Comparison of ENCODE assay signal across 7 mouse cellular contexts in genomic region chr5:114594741-114595241, GRCm38 (mm10). TPM values are rescaled to one million over a fixed set of nuclear protein-coding genes. Genes with fewer than 3 reads are reported as not detected.
DNase-seq lines count a peak whose midpoint lies in the region; ATAC-seq and TF ChIP-seq lines count a peak whose summit lies in the region.

No protein-coding gene starts in this region.

- H3K9ac ChIP-seq in lung, postnatal 0 days (replicated peaks; ENCODE audit: low read depth) = no peak overlapping the region

- peak overlapping the region; percentile 38 for H3K4me3 ChIP-seq in bone marrow macrophage, adult 2 months (ENCODE audit: insufficient read depth, low read length)
- H3K4me3 ChIP-seq in lung, postnatal 0 days (ENCODE audit: low read depth, low read length) = no peak overlapping the region

- TF ChIP-seq CTCF in bone marrow macrophage, adult 2 months (IDR thresholded peaks at IDR 0.05; ENCODE audit: low read depth, low read length) = no peak
- no peak for TF ChIP-seq CTCF in lung, postnatal 0 days (IDR thresholded peaks at IDR 0.05)

- peak overlapping the region; percentile 32 for H3K4me2 ChIP-seq in lung, postnatal 0 days (replicated peaks; ENCODE audit: low read depth, low read length)

- peak overlapping the region; percentile 97 for H3K27ac ChIP-seq in bone marrow macrophage, adult 2 months (ENCODE audit: insufficient read depth, low read depth, low read length)
- peak overlapping the region; percentile 88 for H3K27ac ChIP-seq in lung, postnatal 0 days (ENCODE audit: low read length)

- DNase-seq in heart, adult 11 months = peak; percentile 98
- DNase-seq in kidney, adult 9 months = peak; percentile 64
- peak; percentile 93 for DNase-seq in lung, postnatal 0 days (ENCODE audit: low spot score)
- DNase-seq in thymus, postnatal 10 days (ENCODE audit: low spot score in 2 of 2) = peak; percentile 45 to 51
- no peak for DNase-seq in layer of hippocampus, postnatal 10 days (ENCODE audit: low spot score in 2 of 2)
- no peak for DNase-seq in urinary bladder, postnatal 14 days (ENCODE audit: low spot score)

- no peaks in the 10 kb centered on the region for H3K27me3 ChIP-seq in lung, postnatal 0 days (replicated peaks; ENCODE audit: insufficient read depth, low read length)

- no peaks in the 10 kb centered on the region for H3K36me3 ChIP-seq in lung, postnatal 0 days (ENCODE audit: insufficient read depth, low read length)

- TF ChIP-seq POLR2A in bone marrow macrophage, adult 2 months (IDR thresholded peaks at IDR 0.05; ENCODE audit: borderline replicate concordance, low read depth, low read length) = no peak

- peaks cover 61% of the 10 kb centered on the region for H3K4me1 ChIP-seq in bone marrow macrophage, adult 2 months (ENCODE audit: control insufficient read depth, insufficient read depth, low read length)
- H3K4me1 ChIP-seq in lung, postnatal 0 days (ENCODE audit: insufficient read depth, low read depth, low read length) = peaks cover 43% of the 10 kb centered on the region

- peak; percentile 78 for ATAC-seq in lung, postnatal 0 days

- TF ChIP-seq EP300 in lung, postnatal 0 days (IDR thresholded peaks at IDR 0.05) = peak; percentile 84

- no peaks in the 10 kb centered on the region for H3K9me3 ChIP-seq in lung, postnatal 0 days (ENCODE audit: low read length)

- 13% methylated on average over 15 of the region's 15 CpGs for WGBS in lung, postnatal 0 days

RNA-seq across cellular contexts. Expression of gene Fam222a, which starts 27.0 kb away (rescaled TPM):
- polyA plus RNA-seq in bone marrow macrophage, adult 2 months (2012; ENCODE audit: insufficient read depth, insufficient read length, missing spikeins) = 1.5 and 1.9 TPM in 2 replicates
- polyA plus RNA-seq in lung, postnatal 0 days (2015; fragmentation: Nextera tagmentation; extraction: Ambion mirVana) = 1.9 and 2.3 TPM in 2 replicates
- total RNA-seq in layer of hippocampus, postnatal 10 days (2021) = 1 to 10 TPM; 5.0 to 5.7 TPM

Comparison
In these comparisons a context has a peak if more than half of its experiments do, and no peak if none do; other contexts are left out.
1. DNase-seq: peak in heart, adult 11 months (single experiment), kidney, adult 9 months (single experiment), lung, postnatal 0 days (single experiment) and thymus, postnatal 10 days (2 of 2); none in layer of hippocampus, postnatal 10 days (0 of 2) and urinary bladder, postnatal 14 days (single experiment).